Mouse (Mus musculus) heart, embryonic 13.5 days (tissue): ENCODE measurements around the gene Gclc. TPM values are rescaled to one million over a fixed set of nuclear protein-coding genes. Genes with fewer than 3 reads are reported as not detected.

Source experiments
- ATAC-seq: fragments of 200-750 bp; cut with Nextera tagmentation; 2 replicates; pipeline ENCODE4 v1.8.0; 2017; ENCODE audit warnings: moderate TSS enrichment; ENCODE audit not compliant: insufficient number of reproducible peaks, low FRiP score, low TSS enrichment; ENCODE audit errors: extremely low read depth
- H3K27ac ChIP-seq: fragments of 300-500 bp; sonication (generic); replicated peaks from 2 replicates; pipeline ENCODE4 v1.5.1; 2015; ENCODE audit warnings: moderate library complexity, mild to moderate bottlenecking, inconsistent platforms
- H3K27me3 ChIP-seq: fragments of 300-500 bp; sonication (generic); replicated peaks from 2 replicates; pipeline ENCODE4 v1.6.1; 2015; ENCODE audit warnings: mild to moderate bottlenecking, inconsistent platforms
- H3K36me3 ChIP-seq: fragments of 300-500 bp; sonication (generic); 2 replicates; pipeline ENCODE4 v1.6.1; 2015; ENCODE audit warnings: mild to moderate bottlenecking, inconsistent platforms
- H3K4me1 ChIP-seq: fragments of 300-500 bp; sonication (generic); 2 replicates; pipeline ENCODE4 v1.6.1; 2015; ENCODE audit warnings: inconsistent platforms
- H3K4me2 ChIP-seq: fragments of 300-500 bp; sonication (generic); 2 replicates; pipeline ENCODE4 v1.6.1; 2015; ENCODE audit warnings: inconsistent platforms, mild to moderate bottlenecking, moderate library complexity
- H3K4me3 ChIP-seq: fragments of 300-500 bp; sonication (generic); 2 replicates; pipeline ENCODE4 v1.5.1; 2015; ENCODE audit warnings: moderate library complexity, mild to moderate bottlenecking, inconsistent platforms
- H3K9ac ChIP-seq: fragments of 300-500 bp; sonication (generic); 2 replicates; pipeline ENCODE4 v1.6.1; 2015; ENCODE audit warnings: inconsistent platforms, mild to moderate bottlenecking, moderate library complexity
- H3K9me3 ChIP-seq: fragments of 300-500 bp; sonication (generic); 2 replicates; pipeline ENCODE4 v1.6.1; 2016; ENCODE audit warnings: inconsistent platforms
- whole genome bisulfite sequencing: fragments of 180-500 bp; shearing (Covaris S2); methylation state at CpG from one replicate; pipeline ENCODE4 v1.1.7; 2015; ENCODE audit warnings: mixed read lengths; 5-methylcytosine and 5-hydroxymethylcytosine counted together
- polyA plus RNA-seq: library from polyadenylated mRNA; unstranded; fragments of >200 nt; fragmentation: Nextera tagmentation; extraction: Ambion mirVana; gene quantifications from 2 replicates; pipeline ENCODE4 v1.2.1, GENCODE M21; 2015

The Gclc gene
- polyA plus RNA-seq, 1 experiment from 2014 or later: 7.6 TPM

DNA sequence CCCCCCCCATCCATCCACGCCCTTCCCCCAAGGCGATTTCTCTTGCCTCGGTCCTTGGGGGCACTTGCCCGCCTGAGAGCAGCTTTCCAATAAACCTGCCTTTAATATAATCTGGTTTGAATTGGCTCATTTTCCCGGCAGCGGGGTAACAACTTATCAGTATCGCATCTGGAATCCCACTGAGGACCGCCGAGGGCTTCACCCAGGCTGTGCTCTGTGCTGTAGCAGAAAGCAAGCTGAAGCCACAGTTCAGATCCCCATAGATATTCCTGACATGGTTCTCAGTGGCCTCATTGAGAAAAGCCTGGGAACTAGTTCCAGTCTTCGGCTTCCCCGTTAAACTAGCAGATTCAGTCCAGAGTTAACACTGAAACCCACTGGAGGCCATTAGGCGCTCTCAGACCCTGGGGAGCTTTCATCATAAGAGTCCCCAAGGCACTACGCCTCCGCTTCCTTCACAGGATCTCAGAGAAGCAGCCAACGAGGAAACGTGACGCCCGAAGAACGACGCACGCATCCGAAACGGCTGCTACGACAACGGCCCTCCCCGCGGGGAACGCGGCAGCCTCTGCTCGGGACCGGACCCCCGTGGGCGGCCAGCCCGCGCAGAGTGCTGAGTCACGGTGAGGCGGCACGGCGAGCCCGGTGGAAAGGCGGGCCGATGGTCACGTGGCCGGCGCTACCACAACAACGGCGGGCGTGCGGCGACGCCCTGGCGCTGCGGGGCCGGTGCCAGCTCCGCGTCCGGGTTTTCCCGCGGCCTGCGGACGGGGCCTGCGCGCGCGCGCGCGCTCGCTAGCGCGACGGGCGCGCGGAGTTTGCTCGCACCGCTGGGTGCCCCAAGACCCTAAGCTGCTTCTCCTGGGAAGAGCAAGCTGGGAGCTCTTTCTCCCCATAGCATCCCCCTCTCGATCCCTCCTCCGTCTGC lies 3.9 kb upstream of the Gclc start:
- no peaks in the 10 kb centered on the region for H3K36me3 ChIP-seq
- under 1% methylated on average over 79 of the region's 79 CpGs for WGBS
- peaks cover 22% of the 10 kb centered on the region for H3K4me1 ChIP-seq
- peak; percentile 91 for ATAC-seq
- H3K9me3 ChIP-seq: no peaks in the 10 kb centered on the region
- H3K27me3 ChIP-seq: no peaks in the 10 kb centered on the region
- H3K9ac ChIP-seq: peak overlapping the region; percentile 89
- H3K4me3 ChIP-seq: peak overlapping the region; percentile 74
- peak overlapping the region; percentile 93 for H3K27ac ChIP-seq
- peak overlapping the region; percentile 95 for H3K4me2 ChIP-seq

DNA sequence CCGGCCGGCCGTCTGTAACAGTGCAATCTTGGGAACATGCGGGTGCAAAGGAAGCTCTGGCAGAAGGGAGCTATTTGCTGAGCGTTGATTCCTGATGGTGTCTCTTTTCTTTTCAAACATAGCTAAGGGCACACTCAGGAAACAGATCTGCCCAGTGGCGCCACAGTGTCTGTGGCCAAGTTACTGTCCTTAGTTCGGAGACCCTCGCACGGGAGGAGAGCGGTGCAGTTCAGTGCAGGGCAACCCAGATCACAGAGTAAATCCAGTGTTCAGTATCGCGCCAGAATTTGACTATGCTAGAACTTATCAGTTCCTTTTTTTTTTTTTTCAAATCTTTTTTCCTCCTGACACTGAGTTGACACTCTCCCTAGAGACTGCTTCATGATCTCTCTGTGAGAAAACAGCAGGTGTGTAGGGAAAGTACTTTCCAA lies 3.2 kb upstream of the Gclc start:
- Histone ChIP-seq H3K9ac (peak overlapping the region; percentile 89), H3K4me2 (peak overlapping the region; percentile 95), H3K4me1 (peaks cover 29% of the 10 kb centered on the region), H3K36me3 (no peaks in the 10 kb centered on the region), H3K9me3 (no peaks in the 10 kb centered on the region), H3K4me3 (peak overlapping the region; percentile 74), H3K27ac (peak overlapping the region; percentile 93), H3K27me3 (no peaks in the 10 kb centered on the region)
- ATAC-seq: no peak
- 2% methylated on average over 12 of the region's 12 CpGs for WGBS

DNA sequence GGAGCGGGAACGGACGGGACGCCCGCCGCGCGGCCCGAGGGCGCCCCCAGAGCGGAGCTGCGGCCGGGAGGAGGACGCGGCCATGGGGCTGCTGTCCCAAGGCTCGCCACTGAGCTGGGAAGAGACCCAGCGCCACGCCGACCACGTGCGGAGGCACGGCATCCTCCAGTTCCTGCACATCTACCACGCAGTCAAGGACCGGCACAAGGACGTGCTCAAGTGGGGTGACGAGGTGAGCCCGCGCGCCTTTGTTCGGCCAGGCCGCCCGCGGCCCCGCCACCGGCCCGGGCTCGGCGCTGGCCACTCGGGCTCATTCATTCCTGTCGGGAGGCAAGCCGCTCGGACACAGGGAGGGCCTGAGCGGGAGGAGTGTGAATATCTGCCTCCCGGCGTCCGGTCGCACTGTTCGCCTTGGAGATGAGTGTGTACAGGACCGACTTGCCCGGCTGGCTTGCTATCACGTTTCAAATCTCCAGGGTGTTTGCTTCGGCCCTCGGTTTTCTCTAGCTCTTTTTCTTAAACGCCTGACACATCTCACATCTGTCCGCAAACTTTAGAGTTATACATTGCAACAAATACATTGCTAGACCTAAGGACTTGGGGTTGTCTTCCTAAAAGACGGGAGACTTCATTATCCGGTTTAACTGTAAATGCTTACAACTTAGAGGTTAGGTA lies 530 bp downstream of the Gclc start:
- Histone ChIP-seq H3K9ac (peak overlapping the region; percentile 82), H3K27ac (peak overlapping the region; percentile 88), H3K9me3 (no peaks in the 10 kb centered on the region), H3K4me2 (peak overlapping the region; percentile 77), H3K36me3 (no peaks in the 10 kb centered on the region), H3K4me1 (peaks cover 36% of the 10 kb centered on the region), H3K4me3 (peak overlapping the region; percentile 89), H3K27me3 (no peaks in the 10 kb centered on the region)
- ATAC-seq: peak; percentile 56
- WGBS: under 1% methylated on average over 55 of the region's 57 CpGs

DNA sequence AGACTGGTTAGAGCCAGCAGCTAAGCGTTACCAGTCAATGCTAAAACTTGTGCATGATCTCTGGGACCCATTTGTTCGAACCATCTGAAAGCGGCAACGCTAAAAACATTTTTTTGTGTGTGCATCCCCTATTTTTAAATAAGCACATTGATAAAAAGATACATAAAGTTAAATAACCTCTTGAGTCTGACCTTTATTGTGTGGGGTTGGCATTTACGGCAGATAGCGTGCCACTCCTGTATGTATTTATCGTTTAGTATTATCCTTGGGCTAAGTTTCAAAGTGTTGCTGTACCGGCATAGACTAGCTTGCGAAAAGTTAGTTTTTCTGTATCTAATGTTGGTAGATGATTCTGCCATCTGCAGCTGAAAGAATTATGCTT lies 1.1 kb downstream of the Gclc start:
- no peaks in the 10 kb centered on the region for H3K9me3 ChIP-seq
- peak overlapping the region; percentile 88; the same call in 1 of the 2 replicates for H3K27ac ChIP-seq
- H3K4me1 ChIP-seq: peaks cover 34% of the 10 kb centered on the region
- peak overlapping the region; percentile 82 for H3K9ac ChIP-seq
- H3K27me3 ChIP-seq: no peaks in the 10 kb centered on the region
- peak overlapping the region; percentile 89 for H3K4me3 ChIP-seq
- H3K36me3 ChIP-seq: no peaks in the 10 kb centered on the region
- peak overlapping the region; percentile 77 for H3K4me2 ChIP-seq
- 14% methylated on average over 9 of the region's 9 CpGs for WGBS
- no peak for ATAC-seq

DNA sequence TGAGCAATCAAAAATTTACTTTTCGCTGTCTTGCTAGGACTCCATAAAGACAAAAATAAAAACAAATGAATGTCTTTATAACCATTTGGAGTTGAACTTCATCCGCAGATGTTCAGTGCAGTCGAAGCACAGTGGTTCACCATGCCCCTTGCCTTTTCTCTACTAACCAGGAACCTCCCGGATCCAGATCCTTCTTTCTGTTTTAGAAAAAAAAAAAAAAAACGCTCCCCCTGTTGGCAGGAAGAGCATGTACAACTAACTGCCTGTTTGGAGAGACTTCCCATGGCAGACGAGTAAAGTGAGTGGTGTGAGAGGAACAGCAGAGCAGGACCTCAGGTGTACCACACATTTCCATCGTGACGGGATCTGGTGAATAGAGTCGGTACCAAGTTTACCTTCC lies 1.7 kb downstream of the Gclc start:
- H3K9ac ChIP-seq: peak overlapping the region; percentile 82
- ATAC-seq: no peak
- H3K9me3 ChIP-seq: no peaks in the 10 kb centered on the region
- WGBS: 27% methylated on average over 9 of the region's 9 CpGs
- peaks cover 33% of the 10 kb centered on the region for H3K4me1 ChIP-seq
- H3K27me3 ChIP-seq: no peaks in the 10 kb centered on the region
- H3K4me3 ChIP-seq: peak overlapping the region; percentile 89
- H3K36me3 ChIP-seq: no peaks in the 10 kb centered on the region
- no peak overlapping the region for H3K27ac ChIP-seq
- peak overlapping the region; percentile 77 for H3K4me2 ChIP-seq

DNA sequence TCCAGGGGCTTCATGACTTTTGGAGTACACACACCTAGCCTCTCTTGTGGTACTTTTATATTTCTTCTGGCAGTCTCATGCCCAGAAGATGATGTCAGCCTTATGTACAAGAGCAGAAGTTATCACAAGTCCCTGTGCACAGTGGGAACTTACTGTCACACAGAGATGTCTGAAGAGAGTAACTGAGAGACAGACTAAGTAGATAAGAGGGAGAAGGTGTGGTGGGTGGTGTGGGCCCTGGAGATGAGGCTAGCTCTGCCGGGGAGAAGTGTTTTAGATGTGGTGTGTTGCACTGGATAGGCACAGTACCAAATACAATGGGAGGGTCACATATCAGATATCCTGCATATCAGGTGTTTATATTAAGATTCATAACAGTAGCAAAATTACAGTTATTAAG lies 3.0 kb downstream of the Gclc start:
- Histone ChIP-seq H3K27me3 (no peaks in the 10 kb centered on the region), H3K4me2 (peak overlapping the region; percentile 30; the same call in 1 of the 2 replicates), H3K9ac (no peak overlapping the region), H3K36me3 (no peaks in the 10 kb centered on the region), H3K27ac (no peak overlapping the region), H3K4me3 (peak overlapping the region; percentile 17), H3K4me1 (peaks cover 27% of the 10 kb centered on the region), H3K9me3 (no peaks in the 10 kb centered on the region)
- 65% methylated on average over 1 of the region's 1 CpGs for WGBS
- ATAC-seq: no peak

DNA sequence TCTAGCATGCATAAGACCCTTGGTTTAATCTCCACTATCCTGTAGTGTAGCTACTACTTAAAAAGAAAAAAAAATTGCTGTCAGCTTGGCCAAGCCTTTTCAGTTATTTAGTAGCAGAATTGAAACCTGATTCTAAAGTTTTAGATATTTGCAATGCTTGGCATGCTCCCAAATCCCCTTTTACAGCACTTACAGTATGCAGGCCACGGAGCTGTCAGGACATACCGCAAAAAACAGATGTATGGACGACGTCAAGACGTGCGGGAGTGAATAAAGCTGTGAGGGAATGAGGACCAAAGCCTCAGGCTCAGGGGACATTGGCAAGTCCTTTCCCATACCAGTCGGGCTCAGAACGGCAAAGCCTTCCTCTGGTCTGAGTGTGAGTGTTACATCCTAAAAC lies 4.1 kb downstream of the Gclc start:
- 61% methylated on average over 8 of the region's 8 CpGs for WGBS

DNA sequence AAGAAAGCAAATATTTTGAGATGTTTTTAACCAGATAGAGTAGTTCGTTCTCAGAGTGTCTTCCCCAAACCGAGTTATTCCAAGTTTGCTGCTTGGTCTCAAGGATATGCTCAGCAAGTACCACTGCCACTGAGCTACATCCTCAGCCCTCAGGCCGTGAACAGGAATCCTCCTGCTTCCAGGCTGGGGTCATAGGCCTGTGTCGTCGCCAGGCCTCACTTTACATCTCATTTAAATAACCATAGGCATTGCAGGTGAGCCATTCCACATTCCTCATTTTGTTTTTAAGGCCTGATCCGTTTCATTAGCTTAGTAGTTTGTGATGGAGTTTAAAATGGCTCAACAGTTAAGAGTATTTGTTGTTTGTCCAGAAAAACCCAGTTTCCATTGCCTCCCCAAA lies 4.8 kb downstream of the Gclc start:
- Histone ChIP-seq H3K27ac (no peak overlapping the region), H3K4me1 (peaks cover 23% of the 10 kb centered on the region), H3K4me2 (no peak overlapping the region), H3K4me3 (no peak overlapping the region), H3K27me3 (no peaks in the 10 kb centered on the region), H3K9ac (no peak overlapping the region), H3K36me3 (peaks cover 12% of the 10 kb centered on the region), H3K9me3 (no peaks in the 10 kb centered on the region)
- WGBS: 80% methylated on average over 6 of the region's 6 CpGs
- no peak for ATAC-seq

More for the DNA sequence above, 4.1 kb downstream of the Gclc start:
- no peak for ATAC-seq
- no peak overlapping the region for H3K4me3 ChIP-seq
- H3K27ac ChIP-seq: no peak overlapping the region
- peaks cover 6% of the 10 kb centered on the region for H3K36me3 ChIP-seq
- H3K4me1 ChIP-seq: peaks cover 27% of the 10 kb centered on the region
- H3K27me3 ChIP-seq: no peaks in the 10 kb centered on the region
- no peaks in the 10 kb centered on the region for H3K9me3 ChIP-seq
- no peak overlapping the region for H3K9ac ChIP-seq
- H3K4me2 ChIP-seq: no peak overlapping the region

DNA sequence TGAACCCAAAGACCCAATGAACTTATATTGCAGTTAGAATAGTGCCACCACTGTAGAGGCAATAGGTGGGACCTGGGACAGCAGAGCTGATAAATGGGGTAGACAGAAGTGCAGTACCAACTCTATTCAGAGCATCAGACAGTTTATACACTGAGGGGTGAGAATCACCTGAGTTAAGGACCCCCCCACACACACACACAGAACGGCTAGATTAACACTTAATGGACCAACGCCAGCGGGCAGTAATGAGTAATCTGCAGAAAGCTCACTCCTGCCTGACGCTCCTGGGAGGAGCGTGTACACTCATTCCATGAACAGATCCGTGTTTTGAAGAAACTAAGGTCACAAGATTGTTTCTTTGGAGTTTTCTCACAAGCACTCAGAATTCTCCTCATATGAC lies 5.4 kb downstream of the Gclc start:
- no peaks in the 10 kb centered on the region for H3K27me3 ChIP-seq
- no peak overlapping the region for H3K4me2 ChIP-seq
- H3K27ac ChIP-seq: no peak overlapping the region
- H3K9ac ChIP-seq: no peak overlapping the region
- ATAC-seq: no peak
- H3K9me3 ChIP-seq: no peaks in the 10 kb centered on the region
- H3K4me1 ChIP-seq: peaks cover 23% of the 10 kb centered on the region
- H3K36me3 ChIP-seq: peaks cover 17% of the 10 kb centered on the region
- no peak overlapping the region for H3K4me3 ChIP-seq
- 78% methylated on average over 6 of the region's 6 CpGs for WGBS

DNA sequence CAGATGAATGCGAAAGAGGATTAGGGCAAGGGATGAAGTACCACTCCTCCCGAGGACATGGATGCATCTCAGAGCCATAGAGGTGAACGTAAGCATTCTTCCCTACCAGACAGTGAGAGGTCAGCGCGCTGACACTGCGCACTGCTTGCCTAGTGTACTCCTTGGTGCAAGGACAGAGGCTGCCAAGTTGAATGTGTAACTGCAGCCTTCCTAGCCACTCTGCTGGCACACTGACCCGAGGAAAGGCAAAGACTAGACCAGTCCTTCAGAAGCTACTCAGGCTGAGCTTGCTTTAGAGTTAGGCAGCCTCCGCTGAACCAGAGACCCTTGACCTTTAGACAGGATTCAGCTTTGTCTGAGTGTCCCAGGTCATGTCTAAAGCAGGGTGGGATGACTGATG lies 11.9 kb downstream of the Gclc start:
- Histone ChIP-seq H3K9ac (no peak overlapping the region), H3K4me3 (no peak overlapping the region), H3K27ac (no peak overlapping the region), H3K9me3 (no peaks in the 10 kb centered on the region), H3K4me1 (no peaks in the 10 kb centered on the region), H3K27me3 (no peaks in the 10 kb centered on the region), H3K36me3 (peaks cover 17% of the 10 kb centered on the region), H3K4me2 (no peak overlapping the region)
- no peak for ATAC-seq
- 88% methylated on average over 8 of the region's 8 CpGs for WGBS

DNA sequence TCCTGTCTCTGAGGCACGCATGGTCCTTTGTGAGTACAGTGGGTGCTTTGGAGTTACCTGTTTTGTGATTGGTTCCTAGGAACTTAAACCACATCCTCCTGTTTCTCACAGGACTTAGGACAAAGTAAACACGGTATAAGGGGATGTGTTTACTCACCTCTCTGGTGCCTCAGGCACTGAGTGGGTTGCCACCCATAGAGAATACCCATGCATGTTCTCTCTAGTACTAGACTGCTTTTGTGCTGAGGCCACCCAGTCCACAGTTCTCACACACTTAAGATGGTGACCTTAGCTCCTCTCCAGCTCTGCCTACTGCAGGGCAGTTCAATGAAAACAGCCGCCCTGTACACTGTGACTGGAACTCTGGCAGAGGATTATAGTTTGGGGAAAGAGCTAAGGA lies 12.4 kb downstream of the Gclc start:
- Histone ChIP-seq H3K36me3 (peaks cover 17% of the 10 kb centered on the region), H3K27ac (no peak overlapping the region), H3K27me3 (no peaks in the 10 kb centered on the region), H3K4me3 (no peak overlapping the region), H3K9me3 (no peaks in the 10 kb centered on the region), H3K4me1 (no peaks in the 10 kb centered on the region), H3K9ac (no peak overlapping the region), H3K4me2 (no peak overlapping the region)
- ATAC-seq: no peak
- WGBS: 75% methylated on average over 3 of the region's 3 CpGs
